Mouse (Mus musculus): ENCODE results near the gene Ttc17. TPM values are rescaled to one million over a fixed set of nuclear protein-coding genes. Genes with fewer than 3 reads are reported as not detected.
A peak's percentile ranks its signal among the peaks of the same experiment; 100 is the strongest.
"Not testable (repeated sequence)": the region's sequence is repeated elsewhere in the genome, so short reads cannot be mapped to it uniquely, and the experiment has no call there.

The Ttc17 gene
- total RNA-seq (2021) = 10 to 100 TPM; 32.7 to 35.5 TPM

DNA sequence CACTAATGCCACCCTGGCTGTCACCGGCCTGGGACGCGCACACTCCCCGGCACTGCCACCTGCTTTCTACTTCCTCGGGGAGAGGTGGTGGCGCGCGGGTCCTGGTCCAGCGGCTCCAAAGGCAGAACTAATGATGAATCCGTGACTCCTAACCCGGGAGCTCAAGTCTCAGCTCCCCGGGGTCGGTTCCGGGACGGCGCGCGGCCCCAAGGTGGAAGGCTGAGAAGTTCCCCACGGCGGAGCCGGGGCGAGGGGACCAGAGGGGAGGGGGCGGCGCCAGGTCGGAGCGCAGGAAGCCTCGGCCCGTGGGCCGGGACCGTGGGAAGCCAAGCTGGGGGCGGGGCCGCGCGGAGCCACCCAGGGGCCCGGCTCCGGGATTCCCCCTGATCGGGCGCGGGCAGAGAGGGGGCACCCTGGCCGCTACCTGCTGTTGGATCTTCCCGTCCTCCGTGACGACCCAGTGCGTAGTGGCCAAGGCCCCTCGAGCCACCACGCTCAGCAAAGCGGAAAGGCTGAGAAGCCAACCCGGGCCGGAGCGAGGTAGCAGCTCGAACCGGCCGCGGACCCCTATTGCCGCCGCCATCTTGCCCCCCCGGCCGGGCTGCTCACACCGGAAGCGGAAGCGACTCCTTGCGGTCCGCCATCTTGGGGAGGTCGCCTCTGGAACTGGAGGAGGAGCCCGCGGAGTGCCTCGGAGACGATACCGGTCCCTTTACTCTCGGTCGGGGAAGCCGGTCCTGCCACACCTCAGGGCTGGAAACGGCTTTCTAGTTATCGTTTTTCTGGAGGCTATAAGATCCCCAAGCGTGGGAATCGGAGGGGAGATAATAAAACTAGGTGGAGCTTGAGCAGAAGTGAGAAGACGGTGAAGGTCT lies at the start of gene Ttc17:
Gene Ttc17, minus strand, starts transcription at position 607 of the 875 bp plus-strand sequence.
- DNase-seq (ENCODE audit: extremely low spot score in 1 of 2, low spot score in 1 of 2) = peak; percentile 79 to 84

GRCm38 (mm10) chr2:94449643-94450042 lies 43.2 kb upstream of the Ttc17 start:
- DNase-seq (ENCODE audit: extremely low spot score in 1 of 2, low spot score in 1 of 2) = no peak

- DNase-seq (ENCODE audit: extremely low spot score in 1 of 2, low spot score in 1 of 2) = no peak
Measured at GRCm38 (mm10) chr2:94436952-94437351, 30.5 kb upstream of the Ttc17 start.

GRCm38 (mm10) chr2:94435481-94435880 lies 29.0 kb upstream of the Ttc17 start:
- no peak for DNase-seq (ENCODE audit: extremely low spot score in 1 of 2, low spot score in 1 of 2)

DNA sequence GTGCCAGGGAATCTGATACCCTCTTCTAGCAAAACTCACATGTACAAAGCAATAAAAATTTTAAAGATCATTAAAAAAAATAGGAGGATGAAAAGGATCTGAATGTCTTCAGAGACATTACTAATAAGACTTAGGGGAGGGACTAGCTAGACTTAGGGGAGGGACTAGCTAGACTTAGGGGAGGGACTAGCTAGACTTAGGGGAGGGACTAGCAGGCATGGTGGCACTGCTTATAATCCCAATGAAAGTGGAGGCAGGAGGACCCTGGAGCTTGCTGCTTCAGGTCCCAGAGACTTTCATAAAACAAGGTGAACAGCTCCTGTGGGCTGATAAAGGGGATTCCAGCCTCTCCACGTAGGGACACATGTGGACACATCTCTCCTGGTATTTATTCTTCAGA lies 28.3 kb upstream of the Ttc17 start:
- no peak for DNase-seq (ENCODE audit: extremely low spot score in 1 of 2, low spot score in 1 of 2)

GRCm38 (mm10) chr2:94432214-94432613 lies 25.7 kb upstream of the Ttc17 start:
- DNase-seq (ENCODE audit: extremely low spot score in 1 of 2, low spot score in 1 of 2) = no peak

DNA sequence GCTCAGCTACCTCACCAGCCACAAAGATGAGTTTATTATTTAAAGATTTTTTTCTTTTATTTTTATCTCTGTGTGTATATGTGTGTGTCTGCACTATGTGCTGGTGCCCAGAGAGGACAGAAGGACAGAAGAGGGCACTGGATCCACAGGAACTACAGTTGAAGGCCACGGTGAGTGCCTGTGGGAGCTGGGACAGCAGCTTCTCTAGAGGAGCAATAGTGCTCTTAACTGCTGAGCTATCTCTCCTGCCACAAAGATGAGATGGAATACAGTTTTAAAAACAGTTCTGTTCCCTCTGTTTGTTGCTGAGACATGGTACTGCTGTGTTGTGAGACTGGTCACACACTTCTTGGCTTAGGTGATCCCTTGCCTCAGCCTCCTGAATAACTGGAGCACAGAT lies 22.0 kb upstream of the Ttc17 start:
- no peak for DNase-seq (ENCODE audit: extremely low spot score in 1 of 2, low spot score in 1 of 2)

- DNase-seq (ENCODE audit: extremely low spot score in 1 of 2, low spot score in 1 of 2) = no peak
Measured at GRCm38 (mm10) chr2:94407441-94407840, 952 bp upstream of the Ttc17 start.

DNA sequence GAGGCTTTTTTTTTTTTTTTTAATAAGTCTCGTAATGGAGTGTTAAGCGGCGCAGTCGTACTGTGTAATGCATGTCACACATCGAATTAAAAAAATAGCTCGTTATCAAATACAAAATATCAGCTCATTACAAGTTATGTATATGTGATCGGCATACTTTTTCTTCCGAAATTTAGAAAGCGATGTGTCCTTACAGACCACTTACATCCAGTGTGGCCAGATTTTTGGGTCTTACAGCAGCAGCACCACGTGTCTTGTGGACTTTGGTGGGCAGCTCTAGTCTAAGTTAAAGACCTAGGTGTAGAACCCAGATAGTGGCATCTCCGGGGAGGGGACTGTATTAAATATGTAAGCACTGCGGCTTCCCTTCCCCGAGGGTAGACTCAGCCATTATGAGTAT lies 532 bp upstream of the Ttc17 start:
- DNase-seq (ENCODE audit: extremely low spot score in 1 of 2, low spot score in 1 of 2) = no peak

- DNase-seq (ENCODE audit: extremely low spot score in 1 of 2, low spot score in 1 of 2) = no peak
Measured at GRCm38 (mm10) chr2:94405397-94406082, 949 bp downstream of the Ttc17 start.

- no peak for DNase-seq (ENCODE audit: extremely low spot score in 1 of 2, low spot score in 1 of 2)
Measured at GRCm38 (mm10) chr2:94404512-94405240, 1.8 kb downstream of the Ttc17 start.

DNA sequence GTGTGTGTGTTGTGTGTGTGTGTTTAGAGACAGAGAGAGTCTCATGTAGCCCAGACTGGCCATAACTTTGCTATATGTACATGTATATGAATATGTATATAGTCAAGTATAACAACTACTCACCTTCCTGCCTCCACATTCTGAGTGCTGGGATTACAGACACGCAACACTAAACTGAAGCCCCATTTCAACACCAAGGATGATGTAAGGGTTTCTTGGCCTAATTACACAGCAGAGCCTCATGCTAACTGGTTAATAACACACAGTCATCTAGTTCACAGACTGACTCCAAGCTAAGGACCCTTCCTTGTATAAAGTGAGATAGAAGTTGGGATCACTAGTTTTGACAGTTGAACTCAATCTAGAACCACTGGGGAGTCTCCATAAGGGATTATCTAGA lies 3.9 kb downstream of the Ttc17 start:
- no peak for DNase-seq (ENCODE audit: extremely low spot score in 1 of 2, low spot score in 1 of 2)

DNA sequence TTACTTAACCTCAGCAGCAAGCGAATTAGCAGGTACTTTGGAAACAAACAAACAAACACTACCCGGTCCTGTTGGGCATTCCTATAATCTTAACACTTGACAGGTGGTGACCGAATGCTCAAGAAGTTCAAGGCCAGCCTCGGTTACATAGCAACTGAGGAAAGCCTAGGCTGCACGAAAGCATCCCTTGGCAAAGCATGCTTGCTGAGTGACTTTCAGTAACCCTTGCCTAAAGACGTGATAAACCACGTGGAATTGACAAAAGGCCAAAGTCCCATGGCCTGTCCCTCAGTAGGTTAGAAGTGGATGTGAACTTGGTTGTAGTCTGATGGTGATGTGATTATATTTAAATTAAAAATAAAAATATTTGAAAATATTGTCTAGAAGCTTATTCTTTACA lies 4.4 kb downstream of the Ttc17 start:
- no peak for DNase-seq (ENCODE audit: extremely low spot score in 1 of 2, low spot score in 1 of 2)

DNA sequence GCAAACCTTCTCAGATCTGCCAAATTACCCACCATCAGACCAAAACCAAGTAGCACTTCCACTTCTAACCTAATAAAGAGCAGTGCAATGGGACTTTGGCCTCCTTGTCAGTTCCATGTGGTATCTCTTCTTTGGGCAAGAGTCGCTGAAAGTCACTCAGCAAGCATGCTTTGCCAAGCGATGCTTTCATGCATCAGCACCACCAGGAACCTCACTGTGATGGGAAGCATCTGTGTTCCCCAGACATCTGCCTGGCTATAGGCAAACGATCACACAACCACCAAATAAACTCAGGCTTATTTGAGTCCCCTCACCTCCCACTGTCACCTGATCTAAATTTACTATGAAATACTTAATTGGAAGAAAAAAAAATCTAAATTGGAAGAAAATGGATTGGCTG lies 5.5 kb downstream of the Ttc17 start:
- no peak for DNase-seq (ENCODE audit: extremely low spot score in 1 of 2, low spot score in 1 of 2)

DNA sequence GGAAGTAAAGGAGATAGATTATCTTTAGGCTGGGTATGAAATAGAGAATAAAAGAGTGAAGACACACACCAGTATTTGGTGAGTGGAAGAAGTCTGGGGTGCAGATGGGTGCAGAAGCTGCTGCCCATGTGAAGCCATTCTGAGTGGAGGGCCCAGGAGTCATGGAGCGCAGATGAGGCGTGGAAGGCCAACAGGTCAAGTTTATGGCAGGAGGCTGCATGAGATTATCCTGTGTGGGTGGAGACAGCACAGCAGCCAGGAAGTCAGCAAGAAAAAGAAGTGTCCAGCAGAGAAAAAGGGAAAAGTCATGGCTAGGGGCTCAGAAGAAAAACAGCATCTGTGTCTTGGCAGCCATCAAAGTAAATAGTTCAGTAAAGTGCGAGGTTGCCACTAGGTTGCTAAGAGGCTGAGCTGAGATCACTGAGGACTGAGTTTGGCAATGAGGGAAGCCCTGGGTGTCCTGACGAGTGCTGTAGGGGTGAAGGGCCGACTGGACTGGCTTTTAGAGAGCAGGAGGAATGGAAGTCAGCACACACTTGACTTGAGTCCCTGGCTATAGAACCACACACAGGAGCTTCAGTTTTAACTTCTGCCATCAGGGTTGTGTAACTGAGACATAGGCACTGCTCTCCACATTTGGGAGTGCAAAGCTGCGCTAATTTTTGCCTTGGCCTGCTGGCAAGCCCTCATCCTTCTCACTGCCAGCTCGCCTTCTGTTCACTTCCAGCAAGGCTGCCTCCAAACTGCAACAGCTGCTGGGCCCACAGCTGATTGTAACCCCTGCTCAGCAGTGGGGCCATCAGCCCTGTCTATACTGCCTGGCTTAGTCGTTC lies 8.1 kb downstream of the Ttc17 start:
- peak; percentile 36 to 49 for DNase-seq (ENCODE audit: extremely low spot score in 1 of 2, low spot score in 1 of 2)

GRCm38 (mm10) chr2:94397453-94397852 lies 9.0 kb downstream of the Ttc17 start:
- no peak for DNase-seq (ENCODE audit: extremely low spot score in 1 of 2, low spot score in 1 of 2)

GRCm38 (mm10) chr2:94396325-94396724 lies 10.2 kb downstream of the Ttc17 start:
- DNase-seq (ENCODE audit: extremely low spot score in 1 of 2, low spot score in 1 of 2) = no peak

- not testable (repeated sequence) for DNase-seq (ENCODE audit: extremely low spot score in 1 of 2, low spot score in 1 of 2)
Measured at GRCm38 (mm10) chr2:94391127-94391526, 15.4 kb downstream of the Ttc17 start.

DNA sequence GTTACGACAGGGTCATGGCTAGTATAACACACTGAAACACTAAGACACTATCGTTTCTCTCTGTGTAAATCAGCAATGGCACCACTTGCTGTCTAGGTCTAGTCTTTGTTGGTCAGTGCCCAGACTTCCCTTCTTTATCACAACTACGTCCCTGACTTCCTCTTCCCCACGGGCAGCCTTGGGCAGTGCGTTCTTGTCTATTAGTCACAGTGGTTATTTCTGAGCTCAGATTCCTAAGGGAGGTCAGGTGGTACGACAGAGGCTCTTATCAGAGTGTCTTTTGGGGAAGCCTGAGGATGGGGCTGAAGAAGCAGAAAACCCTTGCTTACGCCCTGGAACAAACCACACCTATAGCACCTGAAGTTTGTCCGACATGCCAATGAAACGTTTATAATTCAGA lies 17.5 kb downstream of the Ttc17 start:
- DNase-seq (ENCODE audit: extremely low spot score in 1 of 2, low spot score in 1 of 2) = no peak

- no peak for DNase-seq (ENCODE audit: extremely low spot score in 1 of 2, low spot score in 1 of 2)
Measured at GRCm38 (mm10) chr2:94387846-94388245, 18.6 kb downstream of the Ttc17 start.
